Mouse (Mus musculus): ENCODE results near the gene Yy1.

Yy1 gene

DNA sequence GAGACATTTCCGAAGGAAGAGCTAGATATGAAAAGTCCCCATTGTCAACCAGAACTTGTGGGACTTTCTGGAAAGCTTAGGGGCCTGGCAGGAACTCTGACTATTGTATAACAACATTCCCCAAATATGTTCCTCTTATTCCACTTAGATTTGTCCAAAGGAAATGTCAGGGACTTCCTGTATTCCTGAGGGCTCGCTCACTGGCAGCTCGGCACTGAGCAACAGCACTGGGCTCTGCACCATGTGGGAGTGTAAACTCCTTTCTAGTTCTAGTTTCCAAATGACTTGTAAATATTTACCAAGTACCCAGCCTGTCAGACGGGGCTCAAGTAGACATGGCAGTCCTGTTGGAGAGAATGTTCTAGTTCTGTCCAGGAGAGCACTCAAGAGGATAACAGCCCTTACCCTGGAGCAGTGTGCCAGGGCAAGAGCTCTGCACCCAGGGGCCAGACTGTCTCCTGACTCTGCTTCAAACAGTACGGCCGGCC, 72.3 kb downstream of the Yy1 start:
- DNase-seq, result no peak

DNA sequence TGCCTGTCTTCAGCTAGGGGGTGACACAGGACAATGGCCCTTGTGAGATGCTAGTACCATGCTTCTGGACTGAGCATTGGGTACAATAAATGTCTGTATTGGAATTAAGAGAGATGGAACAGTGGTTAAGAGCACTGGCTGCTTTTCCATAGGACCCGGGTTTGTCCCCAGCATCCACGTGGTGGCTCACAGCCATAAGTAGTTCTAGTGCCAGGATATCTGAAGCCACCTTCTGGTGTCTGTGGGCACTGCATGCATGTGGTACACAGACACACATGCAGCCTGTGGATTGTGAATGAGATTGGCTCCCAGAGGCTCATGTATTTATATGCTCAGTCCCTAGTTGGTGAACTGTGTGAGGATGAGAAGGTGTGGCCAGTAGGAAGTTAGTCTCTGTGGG, 76.8 kb downstream of the Yy1 start:
- no peak for DNase-seq

Data from cerebellum, adult 9-10 months (tissue).